Mouse (Mus musculus) olfactory bulb, adult 2 months (tissue): Measurements from ENCODE around the gene Coq4.

Experiments
- CTCF ChIP-seq: fragments of 200-500 bp; IDR thresholded peaks from 2 replicates; pipeline ENCODE4 v1.5.1; 2012; ENCODE audit warnings: low read depth, mild to moderate bottlenecking, low read length, moderate library complexity; ENCODE audit not compliant: insufficient read depth
- POLR2A ChIP-seq: fragments of 200-500 bp; IDR thresholded peaks from 2 replicates; pipeline ENCODE4 v1.6.1; 2012; ENCODE audit warnings: mild to moderate bottlenecking, low read depth, low read length, moderate library complexity; ENCODE audit not compliant: insufficient read depth

DNA sequence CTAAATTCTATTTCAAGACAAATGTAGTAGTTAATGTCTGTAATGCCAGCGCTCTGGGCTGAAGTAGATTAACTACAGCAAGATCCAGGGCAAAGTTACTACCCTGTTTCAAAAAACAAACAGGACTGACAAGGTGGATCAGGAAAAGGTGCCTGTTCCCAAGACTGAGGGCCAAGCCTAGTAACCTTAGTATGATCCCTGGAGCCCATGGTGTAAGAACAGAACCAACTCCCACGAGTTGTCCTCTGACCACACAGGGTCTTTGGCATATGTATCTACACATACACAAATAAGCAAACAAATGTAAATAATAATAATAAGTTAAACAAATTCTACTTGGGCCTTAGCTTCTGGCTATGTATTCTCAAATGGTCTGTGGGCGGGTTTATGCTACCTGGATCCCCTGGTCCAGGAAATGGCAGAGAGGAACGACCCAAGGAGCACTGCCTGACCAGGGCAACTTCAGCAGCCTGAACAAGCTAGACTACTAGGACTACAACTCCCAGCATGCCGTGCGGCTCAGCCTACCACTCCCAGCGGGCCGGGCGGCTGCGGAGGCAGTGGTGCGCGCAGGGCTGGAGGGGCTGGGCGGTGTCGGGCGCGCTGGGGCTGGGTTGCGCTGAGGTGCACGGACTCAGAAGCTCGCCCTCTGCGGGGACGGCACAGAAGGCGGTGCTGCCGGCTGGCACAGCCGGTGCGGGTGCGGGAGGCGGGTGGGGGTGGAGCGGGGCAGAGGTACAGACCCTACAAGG lies 15.0 kb downstream of the Coq4 start, which contains the start of gene Slc27a4:
- no peak for TF ChIP-seq CTCF
- peak; percentile 90 for TF ChIP-seq POLR2A
